Mouse (Mus musculus): Measurements from ENCODE around the gene Cse1l.
A peak's percentile ranks its signal among the peaks of the same experiment; 100 is the strongest.

Cse1l gene

GRCm38 (mm10) chr2:166903719-166904282 is 2.0 kb upstream of the Cse1l start:
- no peak for DNase-seq

- DNase-seq = no peak
These were observed 813 bp downstream of the Cse1l start for GRCm38 (mm10) chr2:166906523-166907182.

GRCm38 (mm10) chr2:166909729-166910128 is 3.9 kb downstream of the Cse1l start:
- no peak for DNase-seq

- no peak for DNase-seq
These were observed 4.7 kb downstream of the Cse1l start for GRCm38 (mm10) chr2:166910536-166910935.

GRCm38 (mm10) chr2:166923971-166924370 is 18.1 kb downstream of the Cse1l start:
- no peak for DNase-seq

- no peak for DNase-seq
These were observed 28.1 kb downstream of the Cse1l start for GRCm38 (mm10) chr2:166933943-166934342.

GRCm38 (mm10) chr2:166934416-166934815 is 28.6 kb downstream of the Cse1l start:
- DNase-seq = no peak

GRCm38 (mm10) chr2:166935582-166935981 is 29.7 kb downstream of the Cse1l start:
- DNase-seq = no peak

GRCm38 (mm10) chr2:166936166-166936565 is 30.3 kb downstream of the Cse1l start:
- DNase-seq = no peak

GRCm38 (mm10) chr2:166943146-166943545 is 37.3 kb downstream of the Cse1l start:
- no peak for DNase-seq

GRCm38 (mm10) chr2:166944346-166944745 is 38.5 kb downstream of the Cse1l start:
- no peak for DNase-seq

GRCm38 (mm10) chr2:166945456-166945855 is 39.6 kb downstream of the Cse1l start:
- DNase-seq = no peak

GRCm38 (mm10) chr2:166948246-166948645 is 42.4 kb downstream of the Cse1l start:
- no peak for DNase-seq

- DNase-seq = no peak
These were observed 43.1 kb downstream of the Cse1l start for GRCm38 (mm10) chr2:166948936-166949335.

- DNase-seq = no peak
These were observed 45.2 kb downstream of the Cse1l start for GRCm38 (mm10) chr2:166950853-166951648.

- DNase-seq = no peak
These were observed 46.3 kb downstream of the Cse1l start for GRCm38 (mm10) chr2:166952151-166952550.

- peak in 1 of 2 experiments; percentile 53 for DNase-seq
These were observed 51.0 kb downstream of the Cse1l start for GRCm38 (mm10) chr2:166956805-166957204.

- DNase-seq = no peak
These were observed 54.9 kb downstream of the Cse1l start for GRCm38 (mm10) chr2:166960648-166961330.

- no peak for DNase-seq
These were observed 57.4 kb downstream of the Cse1l start for GRCm38 (mm10) chr2:166963257-166963656.

GRCm38 (mm10) chr2:166964773-166965172 is 58.9 kb downstream of the Cse1l start:
- DNase-seq = no peak

- no peak for DNase-seq
These were observed 67.3 kb downstream of the Cse1l start for GRCm38 (mm10) chr2:166973153-166973552.

GRCm38 (mm10) chr2:166974177-166974872 is 68.5 kb downstream of the Cse1l start:
- no peak for DNase-seq

- no peak for DNase-seq
These were observed 70.5 kb downstream of the Cse1l start for GRCm38 (mm10) chr2:166976356-166976755.
